Mouse (Mus musculus) heart, postnatal 0 days (tissue): ENCODE data around the gene Dpt. TPM values are rescaled to one million over a fixed set of nuclear protein-coding genes. Genes with fewer than 3 reads are reported as not detected.
"Not testable (repeated sequence)": the region's sequence is repeated elsewhere in the genome, so short reads cannot be mapped to it uniquely, and the experiment has no call there.

Experiments used
- ATAC-seq: fragments of 200-750 bp; cut with Nextera tagmentation; 2 replicates; pipeline ENCODE4 v1.8.0; 2017; ENCODE audit warnings: low read depth, moderate number of reproducible peaks, moderate library complexity; ENCODE audit not compliant: insufficient read depth
- DNase-seq: peaks from one replicate; pipeline ENCODE4 v3.0.0-alpha.2; 2016; ENCODE audit warnings: low spot score
- H3K27ac ChIP-seq: fragments of 300-500 bp; sonication (generic); 2 replicates; pipeline ENCODE4 v1.5.1; 2014; ENCODE audit warnings: low read depth, mild to moderate bottlenecking
- H3K27me3 ChIP-seq: fragments of 300-500 bp; sonication (generic); 2 replicates; pipeline ENCODE4 v1.6.1; 2014; ENCODE audit warnings: low read length, mixed read lengths; ENCODE audit not compliant: control insufficient read depth, insufficient read depth
- H3K36me3 ChIP-seq: fragments of 300-500 bp; sonication (generic); replicated peaks from 2 replicates; pipeline ENCODE4 v1.6.1; 2014; ENCODE audit warnings: low read length, mixed read lengths; ENCODE audit not compliant: control insufficient read depth, insufficient read depth
- H3K4me1 ChIP-seq: fragments of 300-500 bp; sonication (generic); 2 replicates; pipeline ENCODE4 v1.6.1; 2014; ENCODE audit warnings: antibody characterized with exemption; ENCODE audit not compliant: control insufficient read depth, insufficient read depth
- H3K4me2 ChIP-seq: fragments of 300-500 bp; sonication (generic); 2 replicates; pipeline ENCODE4 v1.6.1; 2014; ENCODE audit warnings: low read depth, mild to moderate bottlenecking, low read length, moderate library complexity
- H3K4me3 ChIP-seq: fragments of 300-500 bp; sonication (generic); 2 replicates; pipeline ENCODE4 v1.5.1; 2014; ENCODE audit warnings: low read depth, low read length
- H3K9ac ChIP-seq: fragments of 300-500 bp; sonication (generic); replicated peaks from 2 replicates; pipeline ENCODE4 v1.6.1; 2014; ENCODE audit warnings: low read depth, low read length, mixed read lengths
- H3K9me3 ChIP-seq: fragments of 300-500 bp; sonication (generic); replicated peaks from 2 replicates; pipeline ENCODE4 v1.6.1; 2016; ENCODE audit warnings: low read length; ENCODE audit not compliant: control insufficient read depth
- CTCF ChIP-seq: IDR thresholded peaks from 2 replicates; pipeline ENCODE4 v1.5.1; 2016; ENCODE audit warnings: antibody characterized with exemption, control low read depth, low read depth
- EP300 ChIP-seq: IDR thresholded peaks from 2 replicates; pipeline ENCODE4 v1.6.1; 2016; ENCODE audit warnings: antibody characterized with exemption, low read depth
- WGBS: fragments of 180-500 bp; shearing (Covaris S2); extraction: QIAGEN DNeasy Blood & Tissue Kit; methylation state at CpG from one replicate; pipeline ENCODE4 v1.1.7; 2014; 5-methylcytosine and 5-hydroxymethylcytosine counted together
- polyA plus RNA-seq: library from polyadenylated mRNA; unstranded; fragments of >200 nt; fragmentation: Nextera tagmentation; extraction: Ambion mirVana; gene quantifications from 2 replicates; pipeline ENCODE4 v1.2.1, GENCODE M21; 2015
- total RNA-seq: library from RNA; depleted of rRNA; stranded (reverse); fragments of >200 nt; gene quantifications from 2 replicates; pipeline ENCODE4 v1.2.3, GENCODE M21; 2014; ENCODE audit warnings: low replicate concordance

Dpt gene
- total and polyA plus RNA-seq, 2 experiments from 2014 or later: 52.5 to 83.2 TPM

- H3K27me3 ChIP-seq: no peaks in the 10 kb centered on the region
- H3K4me1 ChIP-seq: peaks cover 10% of the 10 kb centered on the region; the same call in 1 of the 2 replicates
- ATAC-seq (no peak), DNase-seq (peak; percentile 66)
- H3K36me3 ChIP-seq: no peaks in the 10 kb centered on the region
- no peak overlapping the region for H3K4me3 ChIP-seq
- no peak overlapping the region for H3K4me2 ChIP-seq
- peak overlapping the region; percentile 48; the same call in 1 of the 2 replicates for H3K27ac ChIP-seq
- no peaks in the 10 kb centered on the region for H3K9me3 ChIP-seq
- TF ChIP-seq CTCF: no peak
- TF ChIP-seq EP300: no peak
- WGBS: 32% methylated on average over 3 of the region's 3 CpGs
- H3K9ac ChIP-seq: no peak overlapping the region
Observed at GRCm38 (mm10) chr1:164766646-164767045, 29.8 kb upstream of the Dpt start.

GRCm38 (mm10) chr1:164770611-164771010, 25.8 kb upstream of the Dpt start:
- Histone ChIP-seq H3K4me2 (no peak overlapping the region), H3K27me3 (no peaks in the 10 kb centered on the region), H3K9me3 (peaks cover 7% of the 10 kb centered on the region; the same call in 1 of the 2 replicates), H3K36me3 (no peaks in the 10 kb centered on the region), H3K4me1 (peaks cover 10% of the 10 kb centered on the region; the same call in 1 of the 2 replicates), H3K4me3 (no peak overlapping the region), H3K9ac (no peak overlapping the region), H3K27ac (peak overlapping the region; percentile 47)
- peak; percentile 88 for ATAC-seq
- 15% methylated on average over 7 of the region's 7 CpGs for WGBS
- peak; percentile 93 for DNase-seq
- TF ChIP-seq EP300: peak; percentile 88; the same call in 1 of the 2 replicates
- no peak for TF ChIP-seq CTCF

GRCm38 (mm10) chr1:164780851-164781510, 15.5 kb upstream of the Dpt start:
- no peak overlapping the region for H3K4me3 ChIP-seq
- TF ChIP-seq EP300: no peak
- no peak for TF ChIP-seq CTCF
- no peak overlapping the region for H3K4me2 ChIP-seq
- H3K9ac ChIP-seq: no peak overlapping the region
- DNase-seq (no peak), ATAC-seq (no peak)
- no peaks in the 10 kb centered on the region for H3K27me3 ChIP-seq
- no peaks in the 10 kb centered on the region for H3K9me3 ChIP-seq
- WGBS: 44% methylated on average over 7 of the region's 7 CpGs
- peaks cover 4% of the 10 kb centered on the region; the same call in 1 of the 2 replicates for H3K4me1 ChIP-seq
- no peak overlapping the region for H3K27ac ChIP-seq
- no peaks in the 10 kb centered on the region for H3K36me3 ChIP-seq

- Histone ChIP-seq H3K9me3 (no peaks in the 10 kb centered on the region), H3K36me3 (no peaks in the 10 kb centered on the region), H3K27ac (peak overlapping the region; percentile 32; the same call in 1 of the 2 replicates), H3K4me3 (no peak overlapping the region), H3K4me2 (no peak overlapping the region), H3K9ac (no peak overlapping the region), H3K4me1 (peaks cover 4% of the 10 kb centered on the region; the same call in 1 of the 2 replicates), H3K27me3 (no peaks in the 10 kb centered on the region)
- WGBS: 23% methylated on average over 5 of the region's 5 CpGs
- no peak for TF ChIP-seq EP300
- TF ChIP-seq CTCF: no peak
- ATAC-seq (peak; percentile 58; the same call in 1 of the 2 replicates), DNase-seq (no peak)
Observed at GRCm38 (mm10) chr1:164786165-164786564, 10.3 kb upstream of the Dpt start.

GRCm38 (mm10) chr1:164787771-164788170, 8.7 kb upstream of the Dpt start:
- WGBS: 63% methylated on average over 7 of the region's 7 CpGs
- Histone ChIP-seq H3K9ac (no peak overlapping the region), H3K9me3 (no peaks in the 10 kb centered on the region), H3K27me3 (no peaks in the 10 kb centered on the region), H3K4me3 (no peak overlapping the region), H3K27ac (no peak overlapping the region), H3K4me2 (no peak overlapping the region), H3K36me3 (no peaks in the 10 kb centered on the region), H3K4me1 (peaks cover 4% of the 10 kb centered on the region; the same call in 1 of the 2 replicates)
- ATAC-seq: no peak
- TF ChIP-seq CTCF: no peak
- no peak for TF ChIP-seq EP300
- DNase-seq: no peak

GRCm38 (mm10) chr1:164788292-164788691, 8.2 kb upstream of the Dpt start:
- no peaks in the 10 kb centered on the region for H3K27me3 ChIP-seq
- no peaks in the 10 kb centered on the region for H3K36me3 ChIP-seq
- H3K9me3 ChIP-seq: no peaks in the 10 kb centered on the region
- TF ChIP-seq EP300: no peak
- no peak for TF ChIP-seq CTCF
- H3K4me2 ChIP-seq: no peak overlapping the region
- no peak overlapping the region for H3K27ac ChIP-seq
- H3K4me1 ChIP-seq: peaks cover 4% of the 10 kb centered on the region; the same call in 1 of the 2 replicates
- no peak overlapping the region for H3K4me3 ChIP-seq
- H3K9ac ChIP-seq: no peak overlapping the region
- 86% methylated on average over 7 of the region's 7 CpGs for WGBS
- no peak for DNase-seq
- no peak for ATAC-seq

- not testable (repeated sequence) for ATAC-seq, H3K4me3 ChIP-seq, H3K9me3 ChIP-seq, H3K4me1 ChIP-seq, H3K27ac ChIP-seq, DNase-seq, H3K27me3 ChIP-seq, H3K36me3 ChIP-seq, H3K9ac ChIP-seq, H3K4me2 ChIP-seq
- 94% methylated on average over 12 of the region's 12 CpGs for WGBS
Observed at GRCm38 (mm10) chr1:164790296-164790695, 6.1 kb upstream of the Dpt start.
